Mouse (Mus musculus): ENCODE data around the gene B230307C23Rik. TPM values are rescaled to one million over a fixed set of nuclear protein-coding genes. Genes with fewer than 3 reads are reported as not detected.
"Not testable (repeated sequence)": the region's sequence is repeated elsewhere in the genome, so short reads cannot be mapped to it uniquely, and the experiment has no call there.

The B230307C23Rik gene
- total RNA-seq (2022), result 10 to 100 TPM; 23.7 to 31.7 (median 25.3) TPM

DNA sequence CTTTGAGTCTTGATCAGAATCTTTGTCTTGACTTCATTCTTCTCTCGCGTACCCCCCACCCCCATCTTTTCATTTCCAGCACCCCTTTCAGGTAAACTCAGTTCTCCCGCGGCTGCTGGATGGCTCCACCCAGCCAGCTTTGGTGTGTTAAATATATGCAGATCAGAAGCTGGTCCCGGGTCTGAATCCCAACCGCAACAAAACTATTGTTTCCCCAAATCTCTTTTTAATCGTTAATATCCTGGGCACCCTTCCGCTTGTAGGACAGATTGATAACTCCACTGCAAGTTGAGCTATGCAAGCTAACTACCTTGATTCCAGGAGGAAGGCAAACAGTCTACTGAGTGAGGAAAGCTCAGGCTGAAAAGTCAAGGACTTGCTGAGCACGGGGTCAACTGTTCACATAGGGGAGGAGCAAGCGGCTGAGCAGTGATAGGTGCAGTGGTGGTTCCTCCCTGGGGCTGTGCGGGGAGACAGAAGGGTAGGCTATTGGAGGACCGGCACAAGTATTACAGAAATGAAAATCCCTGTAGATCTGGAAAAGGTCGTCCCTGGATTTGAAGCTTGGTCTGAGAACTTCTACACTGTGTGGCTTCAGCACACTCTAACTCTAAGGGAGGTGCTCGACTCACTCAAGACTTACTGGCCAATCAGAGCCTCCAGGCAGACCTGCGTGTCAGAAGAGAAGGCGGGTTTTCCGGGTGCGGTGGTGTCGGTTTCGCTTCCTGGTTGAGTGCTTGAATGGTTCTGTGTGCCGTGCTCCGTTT is at the start of gene B230307C23Rik:
B230307C23Rik (plus strand) TSS at position 700 of the 767 bp plus-strand sequence.
- DNase-seq (ENCODE audit: low spot score in 2 of 2), result peak; percentile 69 to 87

DNA sequence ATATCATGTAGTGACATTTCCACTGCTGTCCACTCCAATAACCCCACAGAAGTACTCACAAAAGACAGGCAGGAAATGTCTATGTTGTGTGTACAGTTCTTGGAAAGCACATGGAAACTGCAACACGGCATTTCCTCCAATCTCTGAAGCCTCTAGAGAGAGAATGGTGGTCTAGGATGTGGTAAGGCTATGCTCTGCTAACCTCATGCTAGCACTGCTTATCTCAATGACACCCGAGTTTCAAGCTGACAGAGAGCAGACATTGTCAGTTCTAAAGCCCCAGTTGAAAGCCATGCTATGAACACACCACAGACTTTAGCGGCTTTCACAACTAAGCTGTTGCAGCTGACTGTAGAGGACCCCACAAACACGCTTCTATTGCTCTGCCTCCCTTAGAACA is 48.3 kb upstream of the B230307C23Rik start:
- DNase-seq (ENCODE audit: low spot score in 2 of 2), result no peak

DNA sequence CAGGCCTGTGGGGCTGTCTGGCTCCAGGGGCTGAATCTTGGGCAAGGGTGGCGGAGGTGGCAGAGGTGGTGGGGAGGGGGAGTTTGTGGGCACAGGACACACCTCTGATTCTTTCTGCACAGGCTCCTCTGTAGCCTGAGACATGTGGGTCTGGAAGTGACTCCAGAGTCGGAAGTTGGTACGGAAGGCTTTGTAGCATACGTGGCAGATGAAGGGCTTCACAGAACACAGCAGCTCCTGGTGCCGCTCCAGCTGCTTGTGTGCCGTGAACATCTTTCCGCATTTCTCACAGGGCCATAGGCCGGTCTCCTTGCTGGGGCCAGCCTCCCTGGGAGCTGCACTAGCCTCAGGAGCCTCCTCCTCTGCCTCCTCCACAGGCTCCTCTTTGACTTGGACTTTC is 47.1 kb upstream of the B230307C23Rik start:
- no peak for DNase-seq (ENCODE audit: low spot score in 2 of 2)

DNA sequence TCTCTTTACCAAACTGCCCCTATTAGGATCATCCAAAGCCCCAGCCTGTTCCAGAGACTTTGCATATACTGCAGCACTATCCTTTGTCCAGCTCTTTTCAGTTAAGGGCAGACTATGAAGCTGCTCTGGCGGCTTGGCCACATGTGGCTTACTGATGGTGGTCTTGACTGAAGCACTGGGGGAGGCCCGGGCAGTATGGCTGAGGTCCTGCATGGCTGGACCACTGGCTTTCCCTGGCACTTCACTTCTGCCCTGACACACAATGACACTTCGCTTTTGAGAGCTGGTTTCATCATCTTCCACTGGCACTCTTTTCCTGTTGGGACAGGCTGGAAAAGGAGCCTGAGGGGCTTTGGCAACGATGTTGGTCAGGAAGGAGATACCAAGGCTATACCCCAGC is 44.7 kb upstream of the B230307C23Rik start:
- no peak for DNase-seq (ENCODE audit: low spot score in 2 of 2)

DNA sequence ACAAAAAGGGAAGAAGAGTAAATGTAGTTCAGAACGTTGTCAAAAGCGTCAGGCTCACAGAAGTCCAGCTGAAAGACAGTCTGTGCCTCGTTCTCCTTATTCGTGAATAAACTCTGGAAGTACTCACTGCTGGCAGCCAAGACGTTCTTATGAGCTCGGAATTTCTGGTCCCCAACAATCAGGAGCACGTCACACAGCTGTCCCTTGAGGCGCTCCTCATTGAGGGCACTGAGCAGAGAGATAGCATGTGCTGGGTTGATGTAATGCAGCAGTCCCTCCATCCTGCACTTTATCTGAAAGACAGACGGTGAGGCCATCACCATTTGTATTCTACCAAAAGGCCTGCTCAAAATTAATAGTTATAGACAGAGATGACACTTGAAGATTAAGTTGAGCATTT is 44.3 kb upstream of the B230307C23Rik start:
- no peak for DNase-seq (ENCODE audit: low spot score in 2 of 2)

DNA sequence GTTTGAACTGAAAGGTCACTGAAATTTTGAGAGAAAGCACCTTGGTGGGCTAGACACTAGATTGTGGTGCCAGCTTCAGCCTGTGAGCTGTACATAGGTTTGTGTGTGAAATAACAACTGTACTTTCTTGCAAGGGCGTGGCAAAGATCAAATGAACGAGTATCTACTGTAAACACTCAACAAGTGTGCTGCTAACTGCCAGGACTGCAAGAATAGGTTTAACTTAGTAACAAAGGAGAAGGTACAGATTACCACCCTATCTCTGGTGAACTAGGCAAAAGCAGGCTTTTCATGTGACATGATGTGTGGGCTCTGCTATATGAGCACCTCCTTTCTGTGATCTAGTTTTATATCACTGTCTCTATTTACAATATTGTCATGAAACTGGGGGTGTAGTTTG is 43.8 kb upstream of the B230307C23Rik start:
- no peak for DNase-seq (ENCODE audit: low spot score in 2 of 2)

DNA sequence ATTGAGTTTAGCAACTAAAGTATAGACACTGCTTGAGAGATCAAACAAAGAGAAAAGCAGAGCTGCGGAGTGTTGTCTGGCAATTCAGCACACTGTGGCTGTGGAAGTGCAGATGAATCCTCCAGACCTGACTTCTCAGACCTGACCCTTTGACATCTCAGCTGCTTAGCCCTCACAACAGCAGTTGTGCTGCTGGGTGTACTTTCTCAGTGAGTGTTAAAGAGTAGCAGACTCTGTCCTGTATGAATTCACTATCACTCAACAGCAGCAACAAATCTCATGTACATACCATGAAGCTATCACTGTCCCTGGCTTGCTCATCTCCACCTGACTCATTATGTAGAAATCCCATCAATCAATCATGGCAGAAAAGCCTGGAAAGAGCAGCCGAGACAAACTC is 41.1 kb upstream of the B230307C23Rik start:
- no peak for DNase-seq (ENCODE audit: low spot score in 2 of 2)

DNA sequence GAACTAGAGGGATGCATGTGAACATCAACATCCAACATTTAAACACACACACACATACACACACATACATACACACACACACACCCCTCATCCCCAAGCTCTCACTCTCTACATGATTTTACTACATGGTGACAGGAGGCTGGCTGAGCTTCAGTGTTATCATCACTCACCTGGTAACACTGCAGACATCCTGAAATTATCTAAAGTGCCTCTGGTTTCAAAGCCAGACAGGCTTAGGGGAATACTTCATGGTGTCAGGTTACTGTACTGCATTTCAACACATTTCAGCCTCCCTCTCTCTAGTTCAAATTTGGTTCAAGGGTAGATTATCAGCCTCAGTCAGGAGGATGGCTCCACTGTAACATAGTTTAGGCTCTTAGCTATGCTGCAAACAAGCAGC is 39.5 kb upstream of the B230307C23Rik start:
- no peak for DNase-seq (ENCODE audit: low spot score in 2 of 2)

DNA sequence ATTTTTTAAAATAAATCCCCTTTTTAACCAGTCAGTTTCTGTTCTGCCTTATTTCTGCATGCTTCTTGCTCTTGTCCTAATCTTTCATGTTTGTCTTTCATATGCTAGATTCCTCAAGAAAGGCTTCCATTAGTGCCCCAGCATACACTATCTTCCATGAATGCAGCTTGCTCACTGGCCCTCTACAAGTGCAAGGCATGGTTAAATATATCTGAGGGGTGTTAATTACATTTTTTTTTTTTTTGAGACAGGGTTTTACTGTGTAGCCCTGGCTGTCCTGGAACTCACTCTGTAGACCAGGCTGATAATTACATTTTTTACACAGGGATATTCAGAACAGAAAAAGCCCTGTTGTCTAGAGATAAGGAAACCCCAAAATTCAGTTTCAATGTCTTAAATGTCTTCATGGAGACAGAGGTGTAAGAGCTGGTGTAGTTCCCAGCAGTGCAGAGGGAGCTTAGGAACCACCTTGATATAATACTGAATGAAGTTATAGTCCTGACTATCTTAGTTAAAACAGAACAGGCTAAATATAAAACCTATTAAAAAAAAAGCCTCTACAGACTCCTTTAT is 38.6 kb upstream of the B230307C23Rik start:
- no peak for DNase-seq (ENCODE audit: low spot score in 2 of 2)

DNA sequence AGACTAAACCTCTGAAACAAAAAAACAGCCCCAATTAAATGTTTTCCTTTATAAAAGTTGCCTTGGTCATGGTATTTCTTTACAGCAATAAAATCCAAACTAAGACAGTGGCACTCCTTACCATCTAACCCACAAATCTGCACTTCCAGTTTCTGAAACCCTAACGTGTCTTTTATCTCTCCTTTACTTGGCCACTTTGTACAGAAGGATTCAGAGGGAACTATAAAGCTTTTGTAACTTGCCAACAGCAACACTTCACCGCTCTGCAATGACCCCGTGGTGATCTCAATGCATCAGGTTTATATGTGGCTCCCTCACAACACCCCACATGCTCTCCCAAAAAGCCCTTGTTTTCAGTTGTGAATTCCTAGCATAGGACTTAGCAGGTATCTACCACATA is 36.8 kb upstream of the B230307C23Rik start:
- no peak for DNase-seq (ENCODE audit: low spot score in 2 of 2)

DNA sequence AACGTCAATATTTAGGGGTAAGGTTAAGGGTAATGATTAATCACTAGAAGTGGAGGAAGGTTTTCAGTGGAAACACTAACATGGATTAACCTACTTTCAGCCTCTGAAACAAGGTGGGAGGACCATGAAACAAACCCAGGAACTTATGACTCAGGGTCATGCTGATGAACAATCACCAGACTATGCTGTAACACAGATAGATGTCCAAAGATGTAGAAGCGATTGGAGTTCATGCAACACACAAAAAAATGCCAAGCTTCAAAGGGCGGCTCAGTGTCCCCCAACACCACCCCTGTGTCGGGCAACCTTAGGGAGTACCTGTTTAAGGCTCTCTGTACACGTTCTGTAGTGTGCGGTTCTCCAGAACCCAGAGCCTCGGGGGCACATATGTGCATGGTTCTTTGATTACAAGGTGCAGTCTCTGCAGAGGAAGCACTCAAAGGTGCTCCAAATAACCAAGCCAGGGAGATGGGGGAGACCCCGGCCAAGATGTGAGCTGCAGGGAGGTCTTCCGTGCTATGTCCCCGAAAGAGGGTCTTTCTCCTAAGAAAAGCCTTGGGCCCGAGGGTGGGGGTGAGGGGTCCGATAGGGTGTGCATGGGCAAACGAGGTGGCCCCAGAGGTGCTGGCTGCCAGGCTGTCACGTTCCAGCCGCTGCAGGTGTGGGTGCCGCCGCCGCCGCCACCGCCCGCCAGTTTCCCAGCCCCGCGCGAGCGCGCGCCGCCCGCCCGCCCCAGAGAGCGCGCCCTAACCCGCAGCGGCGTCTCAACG is 35.5 kb upstream of the B230307C23Rik start:
- peak; percentile 15 to 21 for DNase-seq (ENCODE audit: low spot score in 2 of 2)

DNA sequence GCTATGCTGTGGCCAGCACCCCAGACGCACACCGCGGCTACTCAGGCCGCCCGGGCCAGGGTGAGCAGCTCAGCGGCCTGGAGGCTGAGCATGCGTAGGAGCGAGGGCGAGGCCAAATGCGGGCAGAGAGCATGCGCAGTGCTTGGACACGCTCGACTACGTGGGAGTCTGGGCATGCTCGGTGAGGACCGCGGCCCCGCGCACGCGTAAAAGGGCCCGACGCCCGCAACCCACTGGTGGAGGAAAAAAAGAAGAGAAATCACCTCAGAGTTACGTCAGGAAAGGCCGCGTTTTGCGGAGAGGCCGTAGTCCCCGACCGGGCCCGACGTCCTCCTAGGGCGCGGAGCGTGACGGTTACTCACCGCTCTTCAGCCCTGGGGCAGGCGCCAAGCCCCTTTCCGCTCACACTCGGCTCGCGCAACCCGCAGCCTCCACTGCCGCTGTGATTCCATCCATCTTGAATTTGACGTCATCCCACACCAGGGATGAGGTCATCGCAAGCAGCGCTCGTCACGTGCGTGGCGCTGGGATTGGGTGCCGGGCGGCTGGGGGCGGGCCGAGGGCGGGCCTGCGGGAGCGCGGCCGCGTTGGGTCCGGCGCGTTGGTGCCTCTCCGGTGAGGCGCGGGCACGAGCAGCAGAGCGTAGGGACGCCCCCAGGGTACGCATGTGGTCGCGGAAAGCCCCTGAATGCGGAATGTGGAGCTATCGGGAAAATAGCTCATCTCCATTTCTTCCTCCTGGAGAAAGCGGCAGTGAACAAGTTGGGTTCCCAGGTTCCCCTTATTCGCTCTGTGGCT is 34.8 kb upstream of the B230307C23Rik start, which contains the start of the genes C2cd2 and Zbtb21:
C2cd2 (minus strand) TSS at position 448 of the 798 bp plus-strand sequence.
Zbtb21 (minus strand) TSS at position 472 of the 798 bp plus-strand sequence.
- peak; percentile 96 to 97 for DNase-seq (ENCODE audit: low spot score in 2 of 2)

DNA sequence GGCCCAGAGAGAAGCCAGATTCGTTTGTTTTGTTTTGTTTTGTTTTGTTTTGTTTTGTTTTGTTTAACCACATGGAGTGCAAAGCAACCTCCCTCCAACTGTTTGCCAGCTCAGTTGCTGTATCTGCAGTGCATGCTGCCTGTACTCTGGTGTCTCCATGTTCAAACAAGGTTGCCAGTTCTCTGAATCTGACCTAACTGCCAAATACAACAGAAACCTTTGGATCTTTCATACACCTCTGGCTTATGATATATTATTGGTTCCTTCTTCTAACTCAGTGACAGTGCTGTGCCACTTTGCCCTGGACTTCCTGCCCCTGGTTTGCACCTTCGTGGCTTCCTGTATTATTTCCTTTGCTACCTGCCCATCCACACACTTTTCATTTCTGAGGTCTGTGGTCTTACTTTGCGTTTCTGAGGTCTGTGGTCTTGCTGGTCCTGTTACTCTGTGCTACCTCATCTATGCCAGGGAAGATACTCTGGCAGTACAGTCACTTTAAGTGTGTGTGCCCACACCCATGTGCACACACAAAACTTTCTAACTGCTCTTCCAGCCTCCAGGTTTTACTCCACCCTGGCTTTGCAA is 33.1 kb upstream of the B230307C23Rik start:
- DNase-seq (ENCODE audit: low spot score in 2 of 2), result no peak

DNA sequence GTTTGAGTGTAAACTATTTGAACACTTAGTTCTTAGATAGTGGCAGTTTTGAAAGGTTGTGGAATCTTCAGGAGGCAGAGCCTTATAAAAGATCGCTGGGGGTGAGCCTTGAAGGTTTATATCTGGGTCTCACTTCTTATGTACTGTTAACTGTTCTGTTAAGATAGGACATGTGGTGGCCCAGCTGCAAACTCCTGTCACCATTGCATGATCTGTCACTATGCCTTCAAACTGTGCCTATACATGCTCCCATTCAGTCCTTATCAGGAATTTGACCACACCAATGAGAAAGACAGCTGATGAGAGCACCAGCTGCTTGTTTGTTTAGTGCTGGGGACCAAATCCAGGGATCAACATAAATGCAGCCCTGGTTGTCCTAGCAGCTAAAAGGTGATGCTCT is 19.8 kb upstream of the B230307C23Rik start:
- no peak for DNase-seq (ENCODE audit: low spot score in 2 of 2)

DNA sequence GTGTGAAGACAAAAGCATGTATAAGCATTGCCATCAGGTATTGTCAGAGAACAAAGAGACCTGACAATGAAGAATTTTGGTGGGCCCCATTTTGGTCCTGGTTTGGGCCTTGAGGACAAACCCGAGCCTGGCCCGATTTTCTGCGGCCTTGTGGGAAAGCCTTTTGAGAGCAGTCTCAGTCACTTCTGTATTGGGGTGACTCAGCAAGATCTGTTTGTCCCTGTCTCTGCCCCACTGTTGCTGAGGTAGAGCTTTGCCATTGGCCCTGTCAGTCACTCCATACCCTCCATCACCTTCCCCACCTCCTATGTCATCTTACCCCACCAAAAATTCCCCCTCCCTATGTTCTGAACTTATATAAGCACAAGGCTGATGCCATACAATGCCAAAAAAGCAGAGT is 19.4 kb upstream of the B230307C23Rik start:
- DNase-seq (ENCODE audit: low spot score in 2 of 2), result no peak

DNA sequence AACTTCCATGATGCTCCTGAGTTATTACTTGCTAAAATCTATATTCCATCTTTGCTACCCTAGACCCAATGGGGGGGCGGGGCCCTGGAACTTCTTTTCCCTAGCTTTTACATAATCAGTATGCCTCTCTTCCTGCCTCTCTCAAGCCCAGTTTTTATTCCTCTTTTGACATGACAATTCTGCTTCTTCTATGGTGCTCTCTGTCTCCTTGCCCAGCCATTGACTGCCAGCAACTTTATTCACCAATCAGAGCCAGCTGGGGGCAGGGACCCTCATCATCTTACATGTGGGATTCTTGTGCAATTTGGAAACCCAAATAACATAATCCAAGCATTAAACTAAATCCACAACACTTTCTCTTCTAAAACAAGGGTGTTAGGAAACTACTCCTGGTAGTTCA is 15.8 kb upstream of the B230307C23Rik start:
- no peak for DNase-seq (ENCODE audit: low spot score in 2 of 2)

DNA sequence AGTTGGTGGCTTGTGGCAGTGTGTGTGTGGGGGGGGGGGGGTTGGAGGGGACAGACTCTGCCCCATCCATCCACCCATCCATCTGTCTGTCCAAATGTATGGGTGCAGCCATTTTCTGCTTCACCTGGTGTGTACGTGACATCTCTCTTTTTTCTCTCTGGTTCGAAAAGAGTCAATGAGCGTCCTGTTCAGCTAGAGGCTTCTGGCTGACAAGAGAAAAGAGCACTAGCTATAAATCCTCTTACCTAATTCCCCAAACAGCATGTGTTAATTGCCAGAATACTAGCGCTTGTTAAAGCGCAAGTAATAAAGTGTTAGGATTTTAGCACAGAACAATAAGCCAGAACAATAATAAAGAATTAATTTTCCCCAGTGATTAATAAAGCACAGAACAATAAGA is 12.5 kb upstream of the B230307C23Rik start:
- DNase-seq (ENCODE audit: low spot score in 2 of 2), result no peak

DNA sequence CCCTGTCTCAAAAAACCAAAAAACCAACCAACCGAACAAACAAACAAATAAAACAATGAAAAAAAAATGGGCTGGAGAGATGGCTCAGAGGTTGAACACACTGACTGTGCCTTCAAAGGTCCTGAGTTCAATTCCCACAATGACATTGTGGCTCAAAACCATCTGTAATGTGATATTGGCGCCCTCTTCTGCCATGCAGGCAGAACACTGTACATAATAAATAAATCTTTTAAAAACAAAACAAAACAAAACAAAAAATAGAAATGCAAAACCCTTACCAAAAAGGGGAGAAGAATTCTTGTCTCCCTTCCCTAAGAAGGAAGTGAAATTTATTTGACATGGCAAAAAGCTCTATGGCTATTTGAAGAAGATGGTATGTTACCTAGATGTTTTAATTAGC is 5.6 kb upstream of the B230307C23Rik start:
- DNase-seq (ENCODE audit: low spot score in 2 of 2), result no peak

DNA sequence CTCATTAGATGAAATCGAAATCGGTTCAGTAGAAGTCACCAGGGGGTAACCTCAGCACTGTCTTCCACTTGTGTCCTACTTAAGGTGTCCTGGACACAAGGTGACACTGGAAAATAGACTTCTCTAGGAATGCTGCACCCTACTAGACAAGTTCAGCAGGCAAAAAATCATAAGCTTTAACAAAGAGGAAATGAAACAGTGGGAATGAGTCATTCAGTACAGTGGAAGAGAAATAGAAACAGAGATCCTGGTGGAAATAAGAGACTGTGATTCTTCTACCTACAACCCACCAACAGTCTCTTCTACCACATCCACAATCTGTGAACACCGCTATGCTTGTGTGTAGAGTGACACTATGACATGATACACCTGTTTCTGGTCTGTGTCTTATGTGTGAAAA is 4.6 kb upstream of the B230307C23Rik start:
- not testable (repeated sequence) for DNase-seq (ENCODE audit: low spot score in 2 of 2)

DNA sequence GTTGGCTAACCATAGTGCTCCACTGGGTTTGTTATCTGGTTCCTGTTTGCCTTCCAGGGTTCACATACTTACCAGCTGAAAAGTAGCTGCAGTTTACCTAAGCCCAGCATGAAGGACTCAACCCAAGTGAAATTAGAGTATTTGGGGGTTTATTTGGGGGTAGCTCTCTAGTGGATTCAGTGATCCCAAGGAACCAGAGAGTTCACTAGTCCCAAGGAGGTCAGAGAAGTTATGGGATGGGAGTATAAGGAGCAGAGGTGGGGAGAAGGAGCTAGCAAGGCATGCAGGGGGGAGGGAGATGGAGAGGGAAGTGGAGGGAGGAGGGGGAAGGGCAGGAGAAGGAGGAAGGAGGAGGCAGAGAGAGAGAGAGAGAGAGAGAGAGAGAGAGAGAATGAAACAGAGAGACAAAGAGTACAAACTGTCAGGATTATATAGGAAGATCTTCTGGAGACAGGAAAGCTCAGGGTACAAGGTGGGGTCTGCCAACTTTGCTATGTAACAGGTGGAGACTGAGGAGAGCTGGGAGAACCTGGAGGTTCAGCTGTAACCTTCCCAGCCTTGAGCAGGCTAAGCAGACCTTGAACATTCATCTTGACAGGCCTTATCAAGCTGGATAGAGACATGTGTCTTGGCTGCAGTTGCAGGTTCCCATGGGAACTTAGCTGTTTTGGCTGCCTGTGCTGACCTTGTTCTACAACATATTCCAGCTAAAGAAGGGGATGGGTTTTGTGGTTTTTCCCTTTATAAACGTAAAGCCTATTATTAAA is 1.1 kb upstream of the B230307C23Rik start:
- DNase-seq (ENCODE audit: low spot score in 2 of 2), result no peak

Measured in left cerebral cortex, adult 8-10 months (tissue).